Mouse (Mus musculus) kidney, embryonic 16.5 days (tissue): ENCODE results near the gene Wdr38. TPM values are rescaled to one million over a fixed set of nuclear protein-coding genes. Genes with fewer than 3 reads are reported as not detected.
A peak's percentile ranks its signal among the peaks of the same experiment; 100 is the strongest.

ENCODE experiments used
- ATAC-seq: fragments of 200-750 bp; cut with Nextera tagmentation; 2 replicates; pipeline ENCODE4 v1.8.0; 2017; ENCODE audit warnings: moderate TSS enrichment; ENCODE audit not compliant: low FRiP score, low TSS enrichment
- H3K27ac ChIP-seq: fragments of 300-500 bp; sonication (generic); 2 replicates; pipeline ENCODE4 v1.5.1; 2014; ENCODE audit warnings: low read length
- H3K27me3 ChIP-seq: fragments of 300-500 bp; sonication (generic); 2 replicates; pipeline ENCODE4 v1.6.1; 2014; ENCODE audit warnings: low read length, control low read depth, mixed read lengths; ENCODE audit not compliant: insufficient read depth
- H3K36me3 ChIP-seq: fragments of 300-500 bp; sonication (generic); 2 replicates; pipeline ENCODE4 v1.6.1; 2014; ENCODE audit warnings: low read length, control low read depth, mixed read lengths; ENCODE audit not compliant: insufficient read depth
- H3K4me1 ChIP-seq: fragments of 300-500 bp; sonication (generic); 2 replicates; pipeline ENCODE4 v1.6.1; 2014; ENCODE audit warnings: low read length, control low read depth, mixed read lengths; ENCODE audit not compliant: insufficient read depth
- H3K4me2 ChIP-seq: fragments of 300-500 bp; sonication (generic); replicated peaks from 2 replicates; pipeline ENCODE4 v1.6.1; 2014; ENCODE audit warnings: low read depth, low read length
- H3K4me3 ChIP-seq: fragments of 300-500 bp; sonication (generic); 2 replicates; pipeline ENCODE4 v1.5.1; 2014; ENCODE audit warnings: mild to moderate bottlenecking, low read length
- H3K9ac ChIP-seq: fragments of 300-500 bp; sonication (generic); replicated peaks from 2 replicates; pipeline ENCODE4 v1.6.1; 2014; ENCODE audit warnings: low read length
- H3K9me3 ChIP-seq: fragments of 300-500 bp; sonication (generic); 2 replicates; pipeline ENCODE4 v1.6.1; 2016; ENCODE audit warnings: low read length, control low read depth
- WGBS: fragments of 180-500 bp; shearing (Covaris S2); extraction: QIAGEN DNeasy Blood & Tissue Kit; methylation state at CpG from one replicate; pipeline ENCODE4 v1.1.7; 2014; 5-methylcytosine and 5-hydroxymethylcytosine counted together
- polyA plus RNA-seq: library from polyadenylated mRNA; unstranded; fragments of >200 nt; fragmentation: Nextera tagmentation; extraction: Ambion mirVana; gene quantifications from 2 replicates; pipeline ENCODE4 v1.2.1, GENCODE M21; 2015

The Wdr38 gene
- 1.2 and 1.7 TPM in 2 replicates for polyA plus RNA-seq

DNA sequence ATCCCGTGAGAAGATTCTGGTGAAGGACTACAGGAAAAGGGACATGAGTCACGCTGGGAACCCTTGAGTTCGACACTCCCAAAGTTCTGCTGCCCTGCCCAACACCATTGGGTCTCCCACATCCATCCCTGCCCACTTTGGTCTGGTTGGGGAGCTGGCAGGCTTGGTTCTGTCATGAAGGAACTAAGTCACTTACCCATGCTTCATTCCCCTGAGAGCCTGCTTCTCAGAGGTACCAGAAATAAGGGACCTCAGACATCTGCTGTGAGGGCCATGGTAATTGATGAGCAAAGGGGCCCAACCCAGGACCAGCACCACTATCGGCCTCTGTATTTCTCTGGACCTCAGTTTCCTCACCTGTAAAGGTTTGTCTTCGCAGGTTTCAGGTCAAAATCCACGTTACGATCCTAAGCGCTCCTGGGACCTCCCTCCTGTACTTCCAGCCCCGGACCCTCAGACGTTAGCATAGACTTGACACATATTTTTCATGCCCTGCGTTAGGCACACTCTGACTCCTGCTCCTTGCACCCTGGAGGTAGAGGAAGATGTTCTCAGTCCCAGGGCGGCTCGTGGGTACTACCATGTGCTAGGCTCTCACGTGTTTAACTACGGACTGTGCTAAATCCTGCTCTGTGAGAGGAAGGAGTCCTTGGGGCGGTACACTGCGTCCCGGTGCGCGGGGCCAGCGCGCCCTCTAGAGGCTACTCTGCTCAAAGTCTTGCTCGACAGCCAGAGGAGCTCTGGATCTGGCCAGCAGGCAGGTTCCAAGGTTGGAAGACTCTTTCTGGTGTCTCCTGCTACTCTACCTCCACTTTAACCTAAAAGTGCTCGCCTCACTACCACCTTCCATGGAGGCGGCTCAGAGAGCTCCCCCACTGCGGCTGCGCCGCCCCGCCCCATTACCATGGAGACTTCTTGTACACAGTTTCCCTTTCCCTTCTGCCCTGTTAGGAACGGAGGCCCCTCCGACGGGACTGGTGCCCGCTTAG is at the start of gene Wdr38:
Wdr38 (plus strand) TSS at position 91 of the 989 bp plus-strand sequence.
- Histone ChIP-seq H3K9me3 (no peaks in the 10 kb centered on the region), H3K4me1 (peaks cover 5% of the 10 kb centered on the region; the same call in 1 of the 2 replicates), H3K4me2 (peak within 1 kb of the TSS; percentile 53), H3K9ac (peak within 1 kb of the TSS; percentile 61), H3K36me3 (peaks cover 31% of the 10 kb centered on the region), H3K27me3 (no peaks in the 10 kb centered on the region), H3K27ac (peak within 1 kb of the TSS; percentile 14), H3K4me3 (peak within 1 kb of the TSS; percentile 43)
- WGBS = 11% methylated on average over 33 of the region's 33 CpGs
- ATAC-seq = peak; percentile 96

- Histone ChIP-seq H3K9me3 (no peaks in the 10 kb centered on the region), H3K4me2 (no peak overlapping the region), H3K27ac (peak overlapping the region; percentile 57; the same call in 1 of the 2 replicates), H3K36me3 (no peaks in the 10 kb centered on the region), H3K9ac (no peak overlapping the region), H3K4me3 (no peak overlapping the region), H3K4me1 (no peaks in the 10 kb centered on the region), H3K27me3 (no peaks in the 10 kb centered on the region)
- WGBS = 68% methylated on average over 7 of the region's 7 CpGs
- no peak for ATAC-seq
Observed at GRCm38 (mm10) chr2:38947566-38947965, 49.7 kb upstream of the Wdr38 start.

GRCm38 (mm10) chr2:38950281-38950719 is 47.0 kb upstream of the Wdr38 start:
- H3K27me3 ChIP-seq = no peaks in the 10 kb centered on the region
- no peaks in the 10 kb centered on the region for H3K4me1 ChIP-seq
- no peak overlapping the region for H3K4me3 ChIP-seq
- H3K9me3 ChIP-seq = no peaks in the 10 kb centered on the region
- ATAC-seq = peak; percentile 69
- 73% methylated on average over 7 of the region's 7 CpGs for WGBS
- no peak overlapping the region; the same call in 1 of the 2 replicates for H3K27ac ChIP-seq
- H3K36me3 ChIP-seq = no peaks in the 10 kb centered on the region
- H3K4me2 ChIP-seq = no peak overlapping the region
- H3K9ac ChIP-seq = no peak overlapping the region

GRCm38 (mm10) chr2:38953152-38953883 is 44.0 kb upstream of the Wdr38 start:
- Histone ChIP-seq H3K4me1 (no peaks in the 10 kb centered on the region), H3K9ac (no peak overlapping the region), H3K27ac (no peak overlapping the region), H3K4me2 (no peak overlapping the region), H3K4me3 (no peak overlapping the region), H3K36me3 (no peaks in the 10 kb centered on the region), H3K9me3 (no peaks in the 10 kb centered on the region), H3K27me3 (no peaks in the 10 kb centered on the region)
- 76% methylated on average over 5 of the region's 5 CpGs for WGBS
- ATAC-seq = no peak

DNA sequence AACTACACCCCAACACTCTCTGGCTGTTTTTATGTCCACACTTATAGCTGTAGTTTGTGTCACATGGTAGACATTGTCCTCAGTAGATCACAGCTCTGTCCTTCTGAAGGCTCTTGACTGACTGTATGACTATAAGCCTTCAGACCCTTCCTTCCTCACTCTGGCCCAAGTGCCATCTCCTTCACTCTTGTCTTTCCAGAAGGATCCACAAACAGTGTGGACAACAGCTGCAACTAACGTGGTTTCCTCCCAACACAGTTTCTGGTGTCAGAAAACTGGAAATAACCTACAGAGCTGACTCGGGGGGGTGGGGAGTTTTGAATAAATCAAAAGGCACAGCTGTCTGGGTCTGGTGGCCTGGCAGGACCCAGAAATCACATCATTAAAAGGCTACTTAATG is 41.2 kb upstream of the Wdr38 start:
- Histone ChIP-seq H3K9ac (no peak overlapping the region), H3K36me3 (no peaks in the 10 kb centered on the region), H3K27ac (no peak overlapping the region), H3K4me1 (no peaks in the 10 kb centered on the region), H3K4me3 (no peak overlapping the region), H3K27me3 (no peaks in the 10 kb centered on the region), H3K4me2 (no peak overlapping the region), H3K9me3 (no peaks in the 10 kb centered on the region)
- no peak for ATAC-seq
- WGBS = 30% methylated on average over 2 of the region's 2 CpGs

DNA sequence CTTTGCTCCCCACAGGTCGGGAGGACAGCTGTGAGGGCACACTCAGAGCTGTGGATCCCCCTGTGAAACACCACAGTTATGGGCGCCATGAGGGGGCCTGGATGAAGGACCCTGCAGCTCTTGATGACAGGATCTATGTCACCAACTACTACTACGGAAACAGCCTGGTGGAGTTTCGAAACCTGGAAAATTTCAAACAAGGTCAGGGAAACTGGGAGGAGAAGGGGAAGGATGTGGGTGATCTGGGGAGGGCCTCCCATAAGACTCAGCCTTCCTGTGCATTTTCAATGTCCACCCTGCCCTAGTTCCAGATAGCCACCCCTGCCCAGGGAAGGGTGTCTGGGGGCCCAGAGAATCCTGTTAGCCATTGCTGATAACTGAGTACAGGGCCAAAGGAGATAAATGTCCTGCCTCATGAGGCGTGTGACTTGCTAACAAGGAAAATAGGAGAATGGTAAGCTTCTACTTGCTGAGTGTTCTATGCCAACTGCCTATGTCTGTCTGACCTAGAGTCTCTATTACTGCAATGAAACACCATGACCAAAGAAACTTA is 39.5 kb upstream of the Wdr38 start:
- Histone ChIP-seq H3K4me1 (no peaks in the 10 kb centered on the region), H3K9me3 (no peaks in the 10 kb centered on the region), H3K4me3 (no peak overlapping the region), H3K27me3 (no peaks in the 10 kb centered on the region), H3K36me3 (no peaks in the 10 kb centered on the region), H3K4me2 (no peak overlapping the region), H3K9ac (no peak overlapping the region), H3K27ac (no peak overlapping the region)
- 84% methylated on average over 5 of the region's 5 CpGs for WGBS
- no peak for ATAC-seq

DNA sequence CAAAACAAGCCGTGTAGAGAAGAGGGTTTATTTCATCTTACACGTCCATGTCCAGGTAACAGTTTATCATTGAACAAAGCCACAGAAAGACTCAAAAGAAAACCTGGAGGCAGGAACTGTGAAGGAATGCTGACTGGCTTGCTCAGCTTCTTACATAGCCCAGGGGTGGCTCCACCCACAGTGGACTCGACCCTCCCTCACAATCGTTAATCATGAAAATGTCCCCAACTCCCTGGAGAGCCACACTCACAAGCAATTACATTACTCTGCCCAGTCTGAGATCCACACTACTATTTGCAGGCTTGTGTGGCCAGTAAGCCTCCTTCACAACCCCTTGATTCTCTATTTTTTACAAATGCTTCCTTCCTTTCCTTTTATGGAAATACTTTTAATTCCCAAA is 33.1 kb upstream of the Wdr38 start:
- H3K4me2 ChIP-seq = no peak overlapping the region
- peak; percentile 90 for ATAC-seq
- H3K27ac ChIP-seq = no peak overlapping the region
- no peak overlapping the region for H3K9ac ChIP-seq
- H3K9me3 ChIP-seq = no peaks in the 10 kb centered on the region
- no peaks in the 10 kb centered on the region for H3K36me3 ChIP-seq
- peaks cover 4% of the 10 kb centered on the region; the same call in 1 of the 2 replicates for H3K4me1 ChIP-seq
- 6% methylated on average over 4 of the region's 4 CpGs for WGBS
- no peak overlapping the region for H3K4me3 ChIP-seq
- H3K27me3 ChIP-seq = no peaks in the 10 kb centered on the region

- 94% methylated on average over 2 of the region's 2 CpGs for WGBS
- Histone ChIP-seq H3K4me2 (no peak overlapping the region), H3K4me1 (no peaks in the 10 kb centered on the region), H3K27me3 (no peaks in the 10 kb centered on the region), H3K4me3 (no peak overlapping the region), H3K9me3 (no peaks in the 10 kb centered on the region), H3K9ac (no peak overlapping the region), H3K36me3 (no peaks in the 10 kb centered on the region), H3K27ac (no peak overlapping the region)
- no peak for ATAC-seq
Observed at GRCm38 (mm10) chr2:38969650-38970049, 27.6 kb upstream of the Wdr38 start.

- WGBS = 83% methylated on average over 5 of the region's 5 CpGs
- H3K9me3 ChIP-seq = no peaks in the 10 kb centered on the region
- ATAC-seq = no peak
- no peaks in the 10 kb centered on the region for H3K27me3 ChIP-seq
- no peak overlapping the region for H3K4me2 ChIP-seq
- H3K27ac ChIP-seq = no peak overlapping the region
- H3K36me3 ChIP-seq = no peaks in the 10 kb centered on the region
- no peak overlapping the region for H3K9ac ChIP-seq
- H3K4me3 ChIP-seq = no peak overlapping the region
- H3K4me1 ChIP-seq = no peaks in the 10 kb centered on the region
Observed at GRCm38 (mm10) chr2:38970057-38970456, 27.2 kb upstream of the Wdr38 start.
